Mouse (Mus musculus) bone marrow, adult 2 months (tissue): ENCODE measurements around the gene Tmem88. TPM values are rescaled to one million over a fixed set of nuclear protein-coding genes. Genes with fewer than 3 reads are reported as not detected.
"Not testable (repeated sequence)": the region's sequence is repeated elsewhere in the genome, so short reads cannot be mapped to it uniquely, and the experiment has no call there.

Experiments used
- H3K27ac ChIP-seq: fragments of 200-500 bp; 2 replicates; pipeline ENCODE4 v1.5.1; 2012; ENCODE audit warnings: low read depth, mild to moderate bottlenecking, control low read depth, inconsistent platforms, low read length; ENCODE audit not compliant: control insufficient read depth, poor library complexity, insufficient read depth
- H3K4me1 ChIP-seq: fragments of 200-500 bp; 2 replicates; pipeline ENCODE4 v1.6.1; 2011; ENCODE audit warnings: low read length; ENCODE audit not compliant: control insufficient read depth, insufficient read depth
- H3K4me3 ChIP-seq: fragments of 200-500 bp; replicated peaks from 2 replicates; pipeline ENCODE3; 2011; ENCODE audit warnings: mild to moderate bottlenecking, low read depth, low read length, control low read depth; ENCODE audit not compliant: control insufficient read depth
- CTCF ChIP-seq: fragments of 200-500 bp; IDR thresholded peaks from 2 replicates; pipeline ENCODE4 v1.5.1; 2011; ENCODE audit warnings: low read length, control low read depth; ENCODE audit not compliant: control insufficient read depth, insufficient read depth
- POLR2A ChIP-seq: fragments of 200-500 bp; IDR thresholded peaks from 2 replicates; pipeline ENCODE4 v1.6.1; 2011; ENCODE audit warnings: low read depth, mild to moderate bottlenecking, control low read depth, low read length, borderline replicate concordance; ENCODE audit not compliant: control insufficient read depth
- WGBS: fragments of 180-500 bp; shearing (Covaris S2); methylation state at CpG from one replicate; pipeline ENCODE4 v1.1.7; 2018; 5-methylcytosine and 5-hydroxymethylcytosine counted together
- polyA plus RNA-seq: library from polyadenylated mRNA; stranded (reverse); fragments of >200 nt; gene quantifications from 2 replicates; pipeline ENCODE4 v1.2.4, GENCODE M21; 2011; ENCODE audit warnings: low replicate concordance; ENCODE audit not compliant: missing spikeins, insufficient read depth, insufficient read length

Tmem88 gene
- polyA plus RNA-seq, 1 experiment: 1.6 TPM

DNA sequence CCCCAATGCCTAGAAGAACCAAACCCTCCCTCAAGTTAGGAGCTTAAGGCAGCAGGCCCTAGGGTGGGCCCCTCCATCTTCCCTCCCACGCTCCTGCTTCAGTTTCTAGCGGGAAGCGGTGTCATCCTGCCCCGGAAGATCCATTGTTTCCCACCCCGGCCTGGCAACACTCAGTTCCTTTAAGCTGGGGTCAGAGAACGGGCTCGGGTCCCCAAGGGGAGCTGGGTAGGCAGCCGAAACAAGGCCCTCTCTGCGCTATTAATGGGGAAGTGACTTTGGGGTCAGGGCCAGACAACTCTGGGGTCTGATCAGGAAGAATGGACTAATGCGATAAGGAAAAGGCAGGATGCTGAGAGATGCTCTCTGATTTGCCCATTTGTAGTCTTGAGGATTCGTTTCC, 1.3 kb downstream of the Tmem88 start:
- Histone ChIP-seq H3K4me1 (peaks cover 4% of the 10 kb centered on the region; the same call in 1 of the 2 replicates), H3K27ac (peak overlapping the region; percentile 25; the same call in 1 of the 2 replicates)
- WGBS: 12% methylated on average over 11 of the region's 11 CpGs

DNA sequence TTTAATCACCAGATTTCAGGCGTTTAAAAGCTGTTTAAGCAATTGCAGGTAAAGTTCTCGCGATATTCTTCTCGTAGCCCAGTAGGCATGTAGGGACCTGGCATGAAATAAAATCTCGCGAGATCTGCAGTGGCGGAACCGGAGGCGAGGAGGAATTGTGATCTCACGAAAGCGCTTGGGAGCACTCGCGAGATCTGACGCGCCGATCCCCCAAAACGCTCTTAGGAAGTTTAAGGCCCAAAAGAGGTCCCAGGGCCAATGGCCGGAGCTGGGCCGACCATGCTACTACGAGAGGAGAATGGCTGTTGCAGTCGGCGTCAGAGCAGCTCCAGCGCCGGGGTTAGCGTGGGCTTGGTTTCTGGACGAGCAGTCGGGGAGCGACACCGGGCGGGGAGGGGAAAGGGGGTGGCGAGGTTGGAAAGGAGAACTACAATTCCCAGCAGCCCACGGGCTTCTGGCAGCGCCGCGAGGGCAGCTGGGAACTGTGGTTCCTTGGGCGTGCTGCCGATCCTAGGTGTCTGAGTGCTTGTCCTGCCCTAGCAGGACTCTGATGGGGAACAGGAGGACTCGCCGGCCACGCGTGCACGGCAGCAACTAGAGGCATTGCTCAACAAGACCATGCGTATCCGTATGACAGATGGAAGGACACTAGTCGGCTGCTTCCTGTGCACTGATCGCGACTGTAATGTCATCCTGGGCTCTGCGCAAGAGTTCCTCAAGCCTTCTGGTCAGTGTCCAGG, 2.2 kb downstream of the Tmem88 start:
- under 1% methylated on average over 48 of the region's 48 CpGs for WGBS
- Histone ChIP-seq H3K4me3 (peak overlapping the region; percentile 74), H3K4me1 (0 out of 2 replicates have a peak, but pooled peaks cover 2% of the 10 kb centered on the region), H3K27ac (peak overlapping the region; percentile 98)
- TF ChIP-seq POLR2A (peak; percentile 75), CTCF (no peak)

More for the DNA sequence above, 1.3 kb downstream of the Tmem88 start:
- peak overlapping the region; percentile 74 for H3K4me3 ChIP-seq
- TF ChIP-seq POLR2A (no peak), CTCF (no peak)

DNA sequence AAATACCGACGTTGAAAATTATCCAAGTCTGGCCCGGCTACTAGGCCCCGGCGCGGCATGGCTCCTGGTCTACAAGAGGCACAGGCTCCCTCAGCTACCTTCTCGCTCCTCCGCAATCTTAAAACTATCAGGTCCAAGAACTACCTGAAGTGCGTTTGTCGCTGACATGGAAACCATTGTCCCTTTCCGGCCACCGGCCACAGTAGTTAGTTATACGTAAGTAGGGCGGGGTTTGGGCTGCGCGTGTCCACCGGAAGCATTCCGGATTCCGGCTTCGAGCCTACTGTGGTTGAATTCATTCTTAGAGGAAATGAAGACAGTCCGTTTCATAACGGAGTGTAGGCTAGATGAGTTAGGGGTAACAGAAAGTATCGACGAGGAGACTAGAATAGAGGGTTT, 2.8 kb downstream of the Tmem88 start, which contains the start of the genes Naa38 and Cyb5d1:
TSS of gene Naa38 (plus strand) at position 253 of the 399 bp plus-strand sequence.
TSS of gene Cyb5d1 (minus strand) at position 397 of the 399 bp plus-strand sequence.
- peak within 1 kb of the TSS; percentile 78 for H3K4me3 ChIP-seq
- not testable (repeated sequence) for H3K4me1 ChIP-seq
- under 1% methylated on average over 24 of the region's 24 CpGs for WGBS
- H3K27ac ChIP-seq: peak within 1 kb of the TSS; percentile 98
- peak; percentile 22; the same call in 1 of the 2 replicates for TF ChIP-seq POLR2A

DNA sequence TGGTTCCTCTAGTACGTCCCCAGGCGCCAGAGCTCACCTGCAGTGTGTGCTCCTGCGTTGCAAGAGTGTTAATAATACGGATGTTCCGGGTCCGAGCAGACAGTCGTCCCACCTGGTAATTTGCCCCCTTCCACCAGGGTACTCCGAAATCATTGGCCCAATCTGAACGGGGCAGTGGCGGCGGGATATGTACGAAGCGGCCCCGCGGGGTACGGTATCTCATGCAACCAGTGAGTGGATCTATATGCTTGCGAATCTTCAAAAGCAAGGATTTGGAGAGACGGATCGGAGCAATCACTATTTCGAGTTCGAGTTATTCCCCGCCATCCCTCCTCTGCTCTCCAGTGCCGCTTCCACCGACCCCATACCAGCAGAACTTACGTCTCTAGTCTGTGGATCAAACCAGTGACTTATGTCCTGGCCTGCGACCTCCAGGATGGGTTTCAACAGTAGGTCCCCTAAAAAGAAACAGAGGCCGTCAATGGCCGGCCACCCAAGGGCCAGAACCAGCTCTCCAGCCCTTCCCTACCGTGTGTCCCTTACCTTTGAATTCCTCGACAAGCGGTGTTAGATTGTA, 3.4 kb downstream of the Tmem88 start:
- H3K4me3 ChIP-seq: peak overlapping the region; percentile 78
- under 1% methylated on average over 31 of the region's 31 CpGs for WGBS
- not testable (repeated sequence) for H3K4me1 ChIP-seq
- H3K27ac ChIP-seq: peak overlapping the region; percentile 61

DNA sequence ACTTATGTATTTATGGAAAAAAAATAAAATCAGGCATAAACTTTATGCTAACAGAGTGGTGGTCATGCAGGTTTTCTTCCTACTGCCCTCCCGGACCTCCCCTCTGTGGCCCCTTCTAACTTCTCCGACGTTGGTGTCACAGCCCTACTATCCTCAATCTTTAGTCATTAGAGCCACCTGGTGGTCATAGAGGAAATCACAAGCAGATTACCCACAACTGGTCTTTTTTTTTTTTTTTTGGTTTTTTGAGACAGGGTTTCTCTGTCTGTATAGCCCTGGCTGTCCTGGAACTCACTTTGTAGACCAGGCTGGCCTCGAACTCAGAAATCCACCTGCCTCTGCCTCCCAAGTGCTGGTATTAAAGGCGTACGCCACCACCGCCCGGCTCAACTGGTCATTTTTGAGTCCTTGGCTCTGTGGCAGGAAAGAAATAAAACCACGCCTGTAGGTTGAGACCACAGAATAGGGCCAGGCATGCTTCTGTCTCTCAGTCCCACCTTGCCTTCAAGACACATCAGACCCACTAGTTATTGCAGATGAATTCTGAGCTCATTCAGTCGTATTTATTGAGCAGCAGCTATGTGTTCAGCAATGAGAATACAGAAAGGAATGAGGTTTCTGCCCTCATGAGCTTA, 7.5 kb downstream of the Tmem88 start:
- TF ChIP-seq CTCF (peak; percentile 37; the same call in 1 of the 2 replicates), POLR2A (no peak)

DNA sequence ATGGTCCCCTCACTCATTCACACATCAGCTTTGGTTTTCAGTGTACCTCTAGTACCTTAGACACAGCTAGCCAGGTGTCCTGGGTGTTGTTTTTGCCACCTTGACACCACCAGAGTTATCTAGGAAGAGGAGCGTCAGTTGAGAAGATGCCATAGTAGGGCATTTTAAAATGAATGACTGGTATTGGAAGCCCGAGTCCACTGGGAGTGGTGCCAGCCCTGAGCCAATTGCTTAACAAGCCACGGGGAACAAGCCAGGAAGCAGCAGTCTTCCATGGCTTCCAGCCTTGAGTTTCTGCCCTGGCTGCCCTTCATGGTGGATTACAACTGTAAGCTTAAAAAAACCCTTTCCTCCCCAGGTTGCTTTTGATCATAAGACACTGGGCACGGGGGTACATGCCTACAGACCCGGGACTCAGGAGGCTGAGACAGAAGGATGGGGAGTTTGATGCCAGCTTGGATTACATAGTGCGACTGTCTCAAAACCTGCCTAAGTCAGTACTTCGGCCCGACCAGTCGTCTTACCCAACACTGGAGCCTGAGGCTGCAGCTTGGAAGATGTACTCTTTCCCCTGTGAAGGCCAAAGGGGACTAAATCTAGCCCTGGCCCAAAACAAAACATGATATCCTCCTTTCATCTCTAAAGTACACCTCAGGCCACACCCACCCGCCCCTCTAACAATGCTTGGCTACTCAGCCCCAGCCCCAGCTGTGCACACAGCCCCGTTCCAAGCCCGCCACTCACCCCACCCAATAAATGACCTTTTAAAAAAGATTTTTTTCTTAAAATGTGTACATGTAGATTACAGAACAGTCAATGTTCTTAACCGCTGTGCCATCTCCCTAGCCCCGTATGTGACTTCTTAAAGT, 8.3 kb downstream of the Tmem88 start:
- no peak overlapping the region for H3K27ac ChIP-seq
- no peak overlapping the region for H3K4me3 ChIP-seq
- 63% methylated on average over 14 of the region's 14 CpGs for WGBS
- H3K4me1 ChIP-seq: no peaks in the 10 kb centered on the region
- TF ChIP-seq POLR2A: no peak
- no peak for TF ChIP-seq CTCF

More for the DNA sequence above, 7.5 kb downstream of the Tmem88 start:
- H3K27ac ChIP-seq: no peak overlapping the region
- WGBS: 38% methylated on average over 10 of the region's 10 CpGs
- H3K4me3 ChIP-seq: no peak overlapping the region
- no peaks in the 10 kb centered on the region for H3K4me1 ChIP-seq

DNA sequence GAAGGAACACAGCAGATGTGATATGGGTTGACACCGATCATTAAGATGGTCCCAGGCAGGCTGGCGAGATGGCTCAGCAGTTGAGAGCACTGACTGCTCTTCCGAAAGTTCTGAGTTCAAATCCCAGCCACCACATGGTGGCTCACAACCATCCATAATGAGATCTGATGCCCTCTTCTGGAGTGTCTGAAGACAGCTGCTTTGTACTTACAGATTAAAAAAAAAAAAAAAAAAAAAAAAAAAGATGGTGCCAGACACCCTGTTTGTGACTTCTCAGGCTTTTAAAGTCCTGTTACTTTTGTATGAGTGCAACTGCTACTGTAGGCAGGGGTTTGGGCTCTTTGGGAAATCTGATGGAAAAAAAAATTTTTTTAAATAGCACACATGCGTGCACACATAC, 9.4 kb downstream of the Tmem88 start:
- Histone ChIP-seq H3K4me1 (no peaks in the 10 kb centered on the region), H3K4me3 (no peak overlapping the region), H3K27ac (no peak overlapping the region)
- TF ChIP-seq CTCF (no peak), POLR2A (no peak)
- 85% methylated on average over 4 of the region's 4 CpGs for WGBS
